Mouse (Mus musculus): ENCODE data around the gene Rpl11.
"Not testable (repeated sequence)": the region's sequence is repeated elsewhere in the genome, so short reads cannot be mapped to it uniquely, and the experiment has no call there.

The Rpl11 gene

GRCm38 (mm10) chr4:136070592-136070991, 17.4 kb upstream of the Rpl11 start:
- no peak for DNase-seq (ENCODE audit: low spot score)

DNA sequence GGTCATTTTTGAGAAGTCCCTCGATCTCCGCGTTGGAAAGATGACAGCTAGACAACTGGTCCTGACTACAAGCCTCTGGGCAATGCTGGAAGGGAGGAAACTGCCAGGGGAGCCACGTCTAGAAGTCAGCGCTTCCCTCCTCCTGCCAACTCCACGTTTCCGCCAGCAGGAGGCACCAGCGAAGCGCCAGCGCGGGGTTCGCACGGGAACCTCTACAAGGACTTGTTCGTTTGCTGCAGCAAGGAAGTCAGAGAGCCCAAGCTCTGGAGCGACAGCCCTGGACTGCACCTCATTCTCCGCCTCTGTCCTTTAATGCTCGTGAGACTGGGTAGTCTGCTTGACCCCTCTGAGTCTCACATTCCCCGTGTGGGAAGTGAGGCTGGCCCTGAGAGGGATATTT, 16.7 kb upstream of the Rpl11 start:
- no peak for DNase-seq (ENCODE audit: low spot score)

GRCm38 (mm10) chr4:136069313-136069712, 16.1 kb upstream of the Rpl11 start:
- DNase-seq (ENCODE audit: low spot score), result no peak

- DNase-seq (ENCODE audit: low spot score), result no peak
These were observed 9.9 kb upstream of the Rpl11 start for GRCm38 (mm10) chr4:136063143-136063542.

DNA sequence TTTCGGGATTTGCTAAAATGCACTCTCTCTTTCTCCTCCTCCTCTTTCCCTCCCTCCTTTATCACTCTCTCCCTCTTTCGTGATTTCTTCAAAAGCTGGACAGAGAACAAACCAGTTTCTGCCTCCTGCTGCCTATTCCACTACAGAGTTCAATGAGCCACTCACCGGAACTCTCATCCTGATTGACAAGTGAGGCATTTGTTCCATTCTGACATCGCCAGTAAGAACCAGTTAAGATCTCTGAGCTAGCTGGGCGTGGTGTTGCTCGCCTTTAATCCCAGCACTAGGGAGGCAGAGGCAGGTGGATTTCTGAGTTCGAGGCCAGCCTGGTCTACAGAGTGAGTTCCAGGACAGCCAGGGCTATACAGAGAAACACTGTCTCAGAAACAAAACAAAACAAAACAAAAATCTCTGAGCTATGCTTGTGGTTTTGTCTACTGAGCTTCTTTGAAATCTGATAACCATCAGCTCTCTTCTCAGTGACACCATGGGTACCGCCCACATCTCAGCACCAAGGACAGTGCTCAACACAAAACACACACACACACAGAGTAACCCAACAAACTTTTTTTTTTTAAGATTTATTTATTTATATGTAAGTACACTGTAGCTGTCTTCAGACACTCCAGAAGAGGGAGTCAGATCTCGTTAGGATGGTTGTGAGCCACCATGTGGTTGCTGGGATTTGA, 6.7 kb upstream of the Rpl11 start:
- not testable (repeated sequence) for DNase-seq (ENCODE audit: low spot score)

- DNase-seq (ENCODE audit: low spot score), result no peak
These were observed 4.7 kb upstream of the Rpl11 start for GRCm38 (mm10) chr4:136057916-136058315.

GRCm38 (mm10) chr4:136056030-136056429, 2.8 kb upstream of the Rpl11 start:
- no peak for DNase-seq (ENCODE audit: low spot score)

DNA sequence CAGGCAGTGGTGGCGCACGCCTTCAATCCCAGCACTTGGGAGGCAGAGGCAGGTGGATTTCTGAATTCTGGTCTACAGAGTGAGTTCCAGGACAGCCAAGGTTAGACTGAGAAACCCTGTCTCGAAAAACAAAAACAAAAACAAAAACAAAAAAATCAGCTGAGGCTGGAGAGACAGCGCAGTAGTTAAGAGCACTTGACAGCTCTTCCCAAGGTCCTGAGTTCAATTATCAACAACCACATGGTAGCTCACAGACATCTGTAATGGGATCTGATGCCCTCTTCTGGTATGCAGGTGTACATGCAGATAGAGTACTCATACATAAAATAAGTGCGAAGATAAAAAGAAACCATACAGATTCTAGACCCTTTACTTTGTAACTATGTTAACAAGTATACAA, 615 bp upstream of the Rpl11 start:
- DNase-seq (ENCODE audit: low spot score), result no peak

DNA sequence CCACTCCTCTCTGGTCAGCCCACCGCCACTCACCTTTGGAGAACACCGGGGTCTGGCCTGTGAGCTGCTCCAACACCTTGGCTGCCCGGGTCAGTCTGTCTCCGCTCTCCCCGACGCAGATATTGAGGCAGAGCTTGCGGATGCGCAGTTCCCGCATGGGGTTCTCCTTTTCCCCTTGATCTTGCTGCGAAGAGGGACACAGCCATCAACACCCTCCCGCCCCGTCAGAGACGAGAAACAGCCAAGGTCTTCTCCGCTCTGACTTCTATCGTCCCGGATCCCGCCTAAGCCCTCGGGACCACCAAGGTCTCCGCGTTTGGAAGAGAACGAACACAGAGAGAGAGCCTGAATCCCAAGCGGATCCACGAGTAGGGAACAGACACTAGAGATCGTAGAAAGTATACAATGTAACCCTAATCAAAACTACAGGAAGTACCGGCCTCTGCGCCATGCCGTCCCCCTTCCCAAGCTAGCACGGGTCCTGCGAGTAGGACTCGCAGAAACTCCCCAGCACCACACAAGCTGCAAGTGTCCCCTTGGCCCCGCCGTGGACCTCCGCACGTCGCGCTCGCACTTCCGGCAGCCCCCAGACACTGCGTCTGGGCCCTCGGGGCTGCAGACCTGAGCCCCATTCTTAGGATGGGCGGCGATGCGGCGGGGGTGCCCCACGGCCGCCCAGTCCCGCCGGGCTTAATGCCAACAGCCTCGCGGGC, 538 bp downstream of the Rpl11 start:
- DNase-seq (ENCODE audit: low spot score), result no peak

DNA sequence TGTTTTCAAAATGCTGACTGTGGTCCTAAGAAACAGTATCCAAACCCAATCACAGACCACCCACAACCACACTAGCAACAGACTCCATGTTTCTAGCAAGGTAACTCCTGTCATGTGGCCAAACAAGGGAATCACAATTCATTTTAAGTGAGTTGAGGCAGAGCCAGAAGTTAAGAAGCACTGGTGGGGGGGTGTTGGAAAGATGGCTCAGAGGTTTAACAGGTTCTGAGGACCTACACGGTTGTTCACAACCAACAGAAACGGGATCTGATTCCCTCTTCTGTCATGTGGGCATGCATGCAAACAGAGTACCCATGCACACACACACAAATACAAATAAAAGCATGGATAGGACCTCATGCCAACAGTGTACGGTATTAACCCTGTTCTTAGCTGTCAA, 1.2 kb downstream of the Rpl11 start:
- DNase-seq (ENCODE audit: low spot score), result no peak

DNA sequence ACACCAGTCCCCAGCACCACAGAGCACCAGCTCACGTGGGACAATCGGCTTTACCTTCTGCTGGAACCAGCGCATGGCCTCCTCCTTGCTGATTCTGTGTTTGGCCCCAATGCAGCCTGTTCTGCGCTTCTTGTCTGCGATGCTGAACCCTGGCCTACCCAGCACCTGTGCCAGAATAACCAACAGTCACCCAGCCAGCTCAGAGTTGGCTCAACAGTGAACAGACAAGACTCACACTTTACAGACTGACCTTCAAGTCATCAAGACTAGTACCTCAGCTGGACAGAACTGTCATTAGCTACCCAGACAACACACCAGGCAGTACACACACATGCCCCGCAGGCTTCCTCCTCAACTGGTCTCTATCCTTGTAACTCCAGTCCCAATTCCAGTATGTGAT, 3.0 kb downstream of the Rpl11 start:
- no peak for DNase-seq (ENCODE audit: low spot score)

- DNase-seq (ENCODE audit: low spot score), result no peak
These were observed 4.8 kb downstream of the Rpl11 start for GRCm38 (mm10) chr4:136048291-136049032.

- no peak for DNase-seq (ENCODE audit: low spot score)
These were observed 5.6 kb downstream of the Rpl11 start for GRCm38 (mm10) chr4:136047626-136048025.

GRCm38 (mm10) chr4:136046888-136047287, 6.3 kb downstream of the Rpl11 start:
- DNase-seq (ENCODE audit: low spot score), result no peak

DNA sequence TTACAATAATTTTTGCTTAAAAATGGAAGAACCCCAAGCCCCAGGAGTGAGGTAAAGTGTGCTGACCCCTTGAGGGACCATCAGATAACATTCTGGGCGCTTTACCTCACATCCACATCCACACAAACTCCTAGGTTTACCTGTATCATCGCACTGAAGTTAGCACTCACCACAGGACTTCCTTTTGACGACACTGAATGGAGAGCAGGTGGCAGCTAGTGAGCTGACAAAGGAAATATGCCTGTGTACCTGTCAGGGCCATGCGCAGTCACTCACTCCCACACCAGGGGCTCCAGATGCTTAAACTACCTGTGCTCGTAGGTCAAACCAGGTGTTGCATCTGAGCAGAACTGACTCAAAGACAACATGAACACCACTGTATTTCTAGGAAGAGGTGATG, 8.1 kb downstream of the Rpl11 start:
- no peak for DNase-seq (ENCODE audit: low spot score)

- DNase-seq (ENCODE audit: low spot score), result no peak
These were observed 9.3 kb downstream of the Rpl11 start for GRCm38 (mm10) chr4:136043784-136044400.

- DNase-seq (ENCODE audit: low spot score), result no peak
These were observed 18.1 kb downstream of the Rpl11 start for GRCm38 (mm10) chr4:136035078-136035477.

- no peak for DNase-seq (ENCODE audit: low spot score)
These were observed 20.0 kb downstream of the Rpl11 start for GRCm38 (mm10) chr4:136033231-136033630.

DNA sequence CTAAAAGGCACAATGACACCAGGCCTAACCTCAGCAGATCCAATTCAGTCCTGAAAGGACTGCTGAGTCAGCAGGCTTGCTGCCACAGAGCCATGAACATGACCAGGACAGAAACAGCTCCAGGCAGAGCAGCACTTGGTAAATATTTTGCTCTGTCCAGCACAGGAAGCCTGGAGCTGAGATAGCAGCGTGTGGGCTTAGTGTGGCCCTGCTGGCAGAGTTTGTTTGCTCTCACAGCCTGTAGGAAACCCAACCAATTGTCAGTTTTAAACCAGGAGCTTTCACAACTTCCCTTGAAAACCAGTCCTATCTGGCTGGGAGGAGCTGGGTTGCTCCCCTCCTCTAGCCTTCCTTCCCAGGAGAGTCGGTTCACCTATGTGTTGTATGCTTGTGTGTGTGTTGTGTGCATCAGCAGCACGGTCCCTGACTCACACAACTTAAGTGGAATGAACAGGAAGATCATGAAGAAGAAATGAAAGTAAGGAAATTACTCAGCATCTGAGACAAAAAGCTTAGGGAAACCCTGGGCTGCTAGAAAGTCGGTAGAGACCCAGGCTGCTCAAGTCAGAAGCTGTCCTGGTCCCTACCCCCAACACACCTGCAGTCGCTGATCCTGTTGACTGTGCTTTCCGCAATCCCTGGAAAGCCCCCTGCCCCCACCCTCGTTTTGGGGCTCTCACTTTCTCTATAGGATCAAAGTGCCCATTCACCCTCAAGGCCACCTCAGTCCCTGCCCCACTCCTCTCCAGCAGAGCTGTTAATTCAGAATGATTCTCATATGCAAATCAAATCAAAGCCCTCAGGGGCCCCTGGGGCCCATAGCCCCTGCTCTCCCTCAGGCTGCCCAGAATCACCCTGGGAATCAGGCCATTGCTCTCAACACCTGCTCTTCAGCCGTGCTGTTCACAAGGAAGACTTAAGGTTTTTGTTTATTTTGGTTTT, 22.0 kb downstream of the Rpl11 start:
- no peak for DNase-seq (ENCODE audit: low spot score)

- DNase-seq (ENCODE audit: low spot score), result no peak
These were observed 24.5 kb downstream of the Rpl11 start for GRCm38 (mm10) chr4:136028689-136029088.

- DNase-seq (ENCODE audit: low spot score), result no peak
These were observed 25.1 kb downstream of the Rpl11 start for GRCm38 (mm10) chr4:136028132-136028564.
